Mouse (Mus musculus): ENCODE results near the gene Prss40. TPM values are rescaled to one million over a fixed set of nuclear protein-coding genes. Genes with fewer than 3 reads are reported as not detected.

Gene Prss40
- polyA plus RNA-seq, 1 experiment from 2014 or later: not detected

GRCm38 (mm10) chr1:34505307-34505706 lies 55.4 kb downstream of the Prss40 start:
- H3K4me1 ChIP-seq: 0 out of 2 replicates have a peak, but pooled peaks cover 1% of the 10 kb centered on the region
- H3K4me3 ChIP-seq: no peak overlapping the region
- H3K27me3 ChIP-seq: no peaks in the 10 kb centered on the region
- H3K9ac ChIP-seq: no peak overlapping the region
- no peaks in the 10 kb centered on the region for H3K36me3 ChIP-seq
- 55% methylated on average over 7 of the region's 7 CpGs for WGBS
- H3K9me3 ChIP-seq: no peaks in the 10 kb centered on the region
- peak; percentile 74 for ATAC-seq (ENCODE audit: insufficient number of reproducible peaks, insufficient read depth, low FRiP score, low TSS enrichment)
- H3K4me2 ChIP-seq (replicated peaks): no peak overlapping the region
- no peak overlapping the region for H3K27ac ChIP-seq

- H3K36me3 ChIP-seq: no peaks in the 10 kb centered on the region
- no peak overlapping the region for H3K9ac ChIP-seq
- 57% methylated on average over 3 of the region's 3 CpGs for WGBS
- no peaks in the 10 kb centered on the region for H3K27me3 ChIP-seq
- no peak overlapping the region for H3K27ac ChIP-seq
- H3K4me1 ChIP-seq: no peaks in the 10 kb centered on the region
- no peak overlapping the region for H3K4me3 ChIP-seq
- H3K4me2 ChIP-seq (replicated peaks): no peak overlapping the region
- ATAC-seq (ENCODE audit: insufficient number of reproducible peaks, insufficient read depth, low FRiP score, low TSS enrichment): no peak
- H3K9me3 ChIP-seq: no peaks in the 10 kb centered on the region
These were observed 57.8 kb downstream of the Prss40 start for GRCm38 (mm10) chr1:34502991-34503390.

Other genes with a start within 250 kb of the Prss40 start
- 51.0 and 52.1 TPM in 2 replicates for gene Ccdc115, start 121.3 kb downstream of the Prss40 start, polyA plus RNA-seq (2016; fragmentation: Nextera tagmentation; extraction: Ambion mirVana)
- 88.4 and 90.3 TPM in 2 replicates for gene Imp4, start 121.1 kb downstream of the Prss40 start, polyA plus RNA-seq (2016; fragmentation: Nextera tagmentation; extraction: Ambion mirVana)
- gene Ptpn18, start 101.2 kb downstream of the Prss40 start, polyA plus RNA-seq (2016; fragmentation: Nextera tagmentation; extraction: Ambion mirVana): 9.9 and 14.1 TPM in 2 replicates
- not detected in 2 replicates for gene Prss39, start 62.5 kb downstream of the Prss40 start, polyA plus RNA-seq (2016; fragmentation: Nextera tagmentation; extraction: Ambion mirVana)
- gene Cfc1, start 25.3 kb downstream of the Prss40 start, polyA plus RNA-seq (2016; fragmentation: Nextera tagmentation; extraction: Ambion mirVana): 0.22 and 0.36 TPM in 2 replicates
- 0.87 and 1.5 TPM in 2 replicates for gene Amer3, start 18.7 kb upstream of the Prss40 start, polyA plus RNA-seq (2016; fragmentation: Nextera tagmentation; extraction: Ambion mirVana)